Mouse (Mus musculus): ENCODE data around the gene Vwf. TPM values are rescaled to one million over a fixed set of nuclear protein-coding genes. Genes with fewer than 3 reads are reported as not detected.

Vwf gene
- not detected in 2 replicates for polyA plus RNA-seq (2012)

DNA sequence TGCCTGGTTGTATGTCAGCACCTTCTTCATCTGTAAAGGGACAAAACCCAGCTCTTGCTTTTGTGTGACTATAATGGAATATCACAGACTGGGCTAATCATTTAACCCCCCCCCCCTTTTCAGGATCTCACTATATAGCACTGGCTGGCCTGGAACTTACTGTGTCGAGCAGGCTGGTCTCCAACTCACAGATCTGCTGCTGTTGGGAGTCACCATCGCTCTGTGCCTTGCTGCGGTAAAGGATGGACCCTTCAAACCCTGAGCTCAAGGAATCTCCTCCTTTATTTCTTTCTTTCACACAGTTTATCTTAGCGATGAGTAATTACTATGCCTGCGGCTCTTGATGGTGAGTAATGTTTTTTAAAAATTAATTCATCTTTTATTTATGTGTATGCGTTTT, at the start of gene Vwf:
Gene Vwf (plus strand): TSS at position 301 of the 400 bp plus-strand sequence.
- no peak for TF ChIP-seq GATA1 (IDR thresholded peaks at IDR 0.05; ENCODE audit: low read length)

GRCm38 (mm10) chr6:125498062-125498461, 48.5 kb upstream of the Vwf start:
- TF ChIP-seq GATA1 (IDR thresholded peaks at IDR 0.05; ENCODE audit: low read length), result no peak

GRCm38 (mm10) chr6:125503186-125503802, 43.3 kb upstream of the Vwf start:
- no peak for TF ChIP-seq GATA1 (IDR thresholded peaks at IDR 0.05; ENCODE audit: low read length)

DNA sequence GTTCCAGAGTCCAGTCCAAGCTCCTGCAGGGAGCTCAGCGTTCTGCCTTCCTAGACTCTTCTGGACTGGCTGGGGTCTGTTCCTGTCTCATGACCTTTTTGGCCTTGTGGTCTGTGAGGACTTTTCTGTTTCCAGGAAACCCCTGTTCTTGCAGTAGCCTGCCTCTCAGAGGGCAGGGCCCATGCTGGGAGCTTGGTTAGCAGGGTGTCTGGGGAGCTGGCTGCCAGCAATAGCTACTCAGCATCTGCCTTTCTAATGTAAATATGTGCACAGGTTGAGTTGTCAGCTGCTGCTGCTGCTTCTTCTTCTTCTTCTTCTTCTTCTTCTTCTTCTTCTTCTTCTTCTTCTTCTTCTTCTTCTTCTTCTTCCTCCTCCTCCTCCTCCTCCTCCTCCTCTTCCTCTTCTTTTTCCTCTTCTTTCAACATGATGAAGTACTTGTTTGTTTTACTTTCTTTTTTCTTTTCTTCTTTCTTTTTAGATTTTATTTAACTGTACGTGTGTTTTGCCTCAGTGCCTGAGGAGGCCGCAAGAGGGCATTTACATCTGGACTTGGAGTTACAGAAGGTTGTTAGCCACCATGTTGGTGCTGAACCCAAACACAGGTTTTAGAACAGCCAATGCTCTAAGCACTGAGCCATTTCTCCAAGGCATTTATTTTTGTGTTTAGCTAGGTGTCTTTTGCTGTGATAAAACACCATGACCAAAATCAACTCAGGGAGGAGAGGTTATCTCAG, 41.8 kb upstream of the Vwf start:
- TF ChIP-seq GATA1 (IDR thresholded peaks at IDR 0.05; ENCODE audit: low read length), result no peak

DNA sequence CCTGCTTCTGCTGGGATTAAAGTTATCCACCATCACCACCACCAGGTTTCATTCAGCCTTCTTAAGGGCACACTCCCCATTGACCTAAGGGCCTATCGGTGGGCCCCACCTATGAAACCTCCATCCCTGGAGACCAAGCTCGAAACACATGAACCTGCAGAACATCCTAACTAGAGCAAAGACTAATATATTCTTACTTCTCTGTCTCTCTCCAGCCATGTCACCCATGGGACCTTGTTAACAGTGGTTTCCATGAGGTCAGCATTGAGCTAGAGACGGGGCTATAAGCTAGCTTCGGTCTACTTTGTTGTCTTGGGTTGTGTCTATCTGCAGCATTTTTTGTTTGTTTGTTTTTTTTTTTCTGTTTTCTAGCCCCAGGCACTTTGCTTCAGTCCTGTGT, 40.1 kb upstream of the Vwf start:
- TF ChIP-seq GATA1 (IDR thresholded peaks at IDR 0.05; ENCODE audit: low read length), result no peak

- no peak for TF ChIP-seq GATA1 (IDR thresholded peaks at IDR 0.05; ENCODE audit: low read length)
These were observed 36.8 kb upstream of the Vwf start for GRCm38 (mm10) chr6:125509783-125510182.

DNA sequence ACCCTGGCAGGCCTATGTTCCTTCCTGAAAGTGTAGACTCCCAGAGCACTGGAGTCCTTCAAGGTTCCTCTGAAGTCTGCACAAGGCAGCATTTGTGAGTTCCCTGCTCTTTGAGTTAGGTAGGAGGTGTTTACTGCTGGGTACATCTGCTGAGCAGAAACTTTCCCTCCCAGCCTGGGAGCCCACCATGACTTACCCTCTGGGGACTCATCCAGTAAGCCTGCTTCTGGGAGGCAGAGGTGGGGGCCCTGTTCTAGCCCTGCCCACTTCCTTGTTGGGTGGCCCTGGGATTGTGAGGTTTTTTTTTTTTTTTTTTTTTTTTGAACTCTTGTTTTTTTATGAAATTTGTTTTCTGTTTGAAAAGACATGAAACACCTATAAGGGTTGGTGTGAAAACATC, 35.9 kb upstream of the Vwf start:
- TF ChIP-seq GATA1 (IDR thresholded peaks at IDR 0.05; ENCODE audit: low read length), result no peak

DNA sequence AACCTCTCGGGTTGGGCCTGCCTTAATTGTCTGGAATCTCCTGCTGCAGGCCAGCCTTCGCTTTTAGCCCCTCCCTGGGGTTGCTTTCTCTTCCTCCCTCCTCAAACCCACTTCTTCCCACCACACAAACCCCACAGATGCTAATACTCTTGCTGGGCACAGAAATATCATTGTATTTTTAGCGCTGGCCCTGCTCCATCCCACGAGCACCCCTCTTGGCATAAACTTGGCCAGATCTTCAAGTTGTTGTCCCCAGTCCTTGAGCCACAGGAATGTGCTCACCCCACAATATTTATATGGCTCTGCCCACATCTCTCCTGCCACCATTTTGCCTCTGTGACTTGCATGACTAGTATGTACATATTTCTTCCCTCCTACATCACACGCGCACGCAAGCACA, 35.4 kb upstream of the Vwf start:
- no peak for TF ChIP-seq GATA1 (IDR thresholded peaks at IDR 0.05; ENCODE audit: low read length)

- no peak for TF ChIP-seq GATA1 (IDR thresholded peaks at IDR 0.05; ENCODE audit: low read length)
These were observed 33.5 kb upstream of the Vwf start for GRCm38 (mm10) chr6:125512950-125513596.

DNA sequence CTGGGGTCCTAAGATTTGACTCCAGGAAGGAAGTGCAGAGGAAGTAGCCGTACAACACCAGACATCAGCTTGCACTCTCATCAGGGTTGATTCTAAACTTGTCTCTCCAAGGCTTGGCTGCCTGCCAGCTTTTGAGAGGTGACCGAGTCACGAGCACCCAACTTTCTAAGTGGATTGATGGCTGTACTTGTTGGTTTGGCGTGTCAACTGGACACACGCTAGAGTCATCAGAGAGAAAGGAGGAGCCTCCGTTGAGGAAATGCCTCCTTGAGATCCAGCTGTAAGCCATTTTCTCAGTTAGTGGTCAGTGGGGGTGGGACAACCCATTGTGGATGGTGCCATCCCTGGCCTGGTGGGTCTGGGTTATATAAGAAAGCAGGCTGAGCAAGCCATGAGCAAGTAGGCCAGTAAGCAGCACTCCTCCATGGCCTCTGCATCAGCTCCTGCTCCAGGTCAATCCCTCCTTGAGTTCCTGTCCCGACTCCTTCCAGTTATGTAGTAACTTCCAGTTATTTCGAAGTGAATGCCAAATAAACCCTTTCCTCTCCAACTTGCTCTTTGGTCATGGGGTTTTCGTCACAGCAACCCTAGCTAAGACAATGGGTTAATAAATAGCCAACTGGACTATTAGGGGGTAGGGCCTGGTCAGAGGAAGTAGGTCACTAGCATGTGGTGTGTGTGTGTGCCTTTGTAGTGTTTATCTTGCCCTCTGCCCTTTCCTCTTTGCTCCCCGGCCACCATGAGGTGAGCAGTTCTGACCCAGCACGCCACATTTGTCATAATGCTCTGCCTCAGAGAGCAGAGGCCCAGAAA, 30.9 kb upstream of the Vwf start:
- no peak for TF ChIP-seq GATA1 (IDR thresholded peaks at IDR 0.05; ENCODE audit: low read length)

- TF ChIP-seq GATA1 (IDR thresholded peaks at IDR 0.05; ENCODE audit: low read length), result no peak
These were observed 24.9 kb upstream of the Vwf start for GRCm38 (mm10) chr6:125521558-125522193.

DNA sequence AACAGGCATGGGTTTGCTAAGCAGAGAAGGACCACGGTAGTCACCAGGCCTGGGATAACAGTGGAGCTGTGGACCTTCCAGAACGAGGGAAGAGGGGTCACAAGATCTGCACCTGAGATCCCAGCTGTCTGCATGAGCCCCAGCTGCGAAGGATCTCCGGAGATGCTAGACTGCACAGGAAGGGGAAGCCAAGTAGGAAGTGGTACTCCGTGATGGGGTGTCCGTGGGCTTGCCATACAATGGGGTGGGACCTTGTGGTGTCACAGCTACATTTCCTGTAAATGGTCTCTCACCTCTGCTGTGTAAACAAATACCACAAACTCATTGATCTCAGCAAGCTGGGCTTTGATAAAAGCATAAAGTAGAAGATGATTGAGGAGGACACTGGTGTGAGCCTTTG, 22.5 kb upstream of the Vwf start:
- TF ChIP-seq GATA1 (IDR thresholded peaks at IDR 0.05; ENCODE audit: low read length), result no peak

GRCm38 (mm10) chr6:125526066-125526465, 20.5 kb upstream of the Vwf start:
- TF ChIP-seq GATA1 (IDR thresholded peaks at IDR 0.05; ENCODE audit: low read length), result no peak

- TF ChIP-seq GATA1 (IDR thresholded peaks at IDR 0.05; ENCODE audit: low read length), result no peak
These were observed 17.9 kb upstream of the Vwf start for GRCm38 (mm10) chr6:125528614-125529200.

- TF ChIP-seq GATA1 (IDR thresholded peaks at IDR 0.05; ENCODE audit: low read length), result no peak
These were observed 17.1 kb upstream of the Vwf start for GRCm38 (mm10) chr6:125529479-125529878.

All from G1E-ER4 (cell line).